Mouse (Mus musculus) T-helper 2 cell (primary cell): ENCODE measurements at regions not wholly inside any gene's neighbourhood (a gene's known extent, or its start where the extent isn't known, plus 50 kb on each side); places are given as distances from the start of the nearest gene placed in this dataset.

ENCODE experiments used
- in situ Hi-C: fragments of 300-600 bp; cut with MboI, MseI; formaldehyde crosslinking; loops from one replicate; pipeline ENCODE4 v1.15.1; 2025; ENCODE audit warnings: high pct_unique_total_duplicates

- in situ Hi-C loops, result loop anchor here (25.0 kb wide), 1 partner anchor 808 kb away; the partner anchor contains the start of gene Pln
Observed at GRCm38 (mm10) chr10:52529661-52530060, 112.3 kb downstream of the Nus1 start.

GRCm38 (mm10) chr10:52530846-52531245, 113.5 kb downstream of the Nus1 start:
- in situ Hi-C loops, result loop anchor here (25.0 kb wide), 1 partner anchor 806 kb away; the partner anchor contains the start of gene Pln

- in situ Hi-C loops, result loop anchor here (25.0 kb wide), 1 partner anchor 804 kb away; the partner anchor contains the start of gene Pln
Observed at GRCm38 (mm10) chr10:52533278-52533892, 116.0 kb downstream of the Nus1 start.

DNA sequence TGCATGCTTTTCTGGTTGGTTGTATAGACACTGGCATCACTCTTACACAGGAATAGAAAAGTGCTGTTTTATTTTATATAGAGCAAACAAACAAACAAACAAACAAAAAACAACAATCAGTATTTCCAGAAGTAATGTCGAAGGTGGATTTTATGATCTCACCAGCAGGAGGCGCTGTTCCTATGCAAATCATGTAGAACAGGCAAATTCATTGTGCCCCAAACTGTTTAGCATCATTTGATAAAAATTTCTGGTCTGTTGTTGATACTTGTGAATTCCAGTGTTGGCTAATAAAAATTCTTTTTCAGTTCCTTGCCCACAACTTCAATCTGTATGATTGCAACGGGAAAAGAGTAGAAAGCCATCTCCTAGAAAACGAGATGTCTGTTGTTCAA, 116.5 kb downstream of the Nus1 start:
- in situ Hi-C loops, result loop anchor here (25.0 kb wide), 1 partner anchor 803 kb away; the partner anchor contains the start of gene Pln

GRCm38 (mm10) chr10:52545566-52545965, 128.2 kb downstream of the Nus1 start:
- in situ Hi-C loops, result loop anchor here (25.0 kb wide), 1 partner anchor 792 kb away; the partner anchor contains the start of gene Pln

DNA sequence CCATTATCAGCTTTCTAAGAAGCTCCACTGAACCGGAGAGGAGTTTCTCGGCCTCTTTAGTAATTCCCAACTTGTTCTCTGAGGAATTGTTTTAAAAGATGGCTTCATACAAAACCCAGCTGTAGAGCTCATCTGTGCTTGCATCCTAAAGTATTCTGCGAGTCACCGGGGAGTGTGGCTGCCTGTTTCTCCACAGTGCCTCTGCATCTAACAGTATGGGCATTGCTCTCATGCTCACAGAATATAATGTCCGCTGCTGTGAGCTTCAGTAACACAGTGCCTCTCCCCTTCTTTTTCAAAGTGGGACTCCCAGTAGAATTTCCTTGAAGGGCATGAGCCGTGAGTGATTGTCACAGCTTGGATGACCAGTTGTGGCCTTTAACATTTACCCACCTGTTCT, 113.0 kb upstream of the Slc35f1 start:
- in situ Hi-C loops, result no loop called here

DNA sequence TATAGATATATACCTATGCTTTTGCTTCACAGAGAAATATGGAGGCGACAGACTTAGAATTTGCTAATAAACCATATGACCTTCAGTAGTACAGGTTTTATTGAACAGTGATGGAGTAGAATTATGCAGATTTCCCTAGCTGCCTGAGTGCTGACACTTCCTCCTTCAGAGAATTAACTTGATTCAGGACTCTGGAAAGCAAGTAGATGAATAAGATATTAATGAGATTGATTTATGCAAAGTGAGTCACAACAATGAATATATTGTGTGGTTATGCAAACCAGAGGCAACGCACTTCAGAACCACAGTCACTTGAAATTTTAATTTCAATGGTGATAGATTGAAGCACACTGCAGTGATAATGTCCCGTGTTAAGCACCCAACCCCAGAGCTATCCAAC, 112.5 kb upstream of the Slc35f1 start:
- in situ Hi-C loops, result no loop called here

- in situ Hi-C loops, result no loop called here
Observed at GRCm38 (mm10) chr10:52578238-52578832, 112.0 kb upstream of the Slc35f1 start.

DNA sequence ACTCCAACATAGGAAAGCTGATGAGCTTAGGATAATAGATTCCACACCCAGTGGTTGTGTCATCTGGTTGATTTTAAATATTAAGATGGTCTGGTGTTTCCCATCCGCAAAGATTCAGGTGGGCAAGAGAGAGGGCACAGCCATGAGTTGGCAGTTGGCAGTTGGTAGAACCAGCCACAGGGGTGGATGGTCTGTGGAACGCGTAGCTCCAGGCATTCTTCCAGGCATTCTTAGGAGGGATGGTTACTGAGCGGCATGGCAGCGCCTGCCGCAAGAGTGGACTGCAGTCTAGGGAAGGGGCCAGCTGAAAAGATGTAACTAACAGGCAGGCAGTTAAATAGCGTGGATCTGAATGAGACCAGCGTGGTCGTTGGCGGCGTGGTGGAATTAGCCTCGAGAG, 96.6 kb upstream of the Slc35f1 start:
- in situ Hi-C loops, result no loop called here
